Mouse (Mus musculus) embryonic facial prominence, embryonic 11.5 days (tissue): ENCODE measurements around the gene Lrrc46. TPM values are rescaled to one million over a fixed set of nuclear protein-coding genes. Genes with fewer than 3 reads are reported as not detected.

Source experiments
- ATAC-seq: fragments of 200-750 bp; cut with Nextera tagmentation; replicated peaks from 2 replicates; pipeline ENCODE4 v1.8.0; 2017; ENCODE audit warnings: low read depth; ENCODE audit not compliant: insufficient number of reproducible peaks, low FRiP score, low TSS enrichment
- DNase-seq: peaks from one replicate; pipeline ENCODE4 v3.0.0-alpha.2; 2015; ENCODE audit warnings: low spot score
- H3K27ac ChIP-seq: fragments of 300-500 bp; sonication (generic); replicated peaks from 2 replicates; pipeline ENCODE4 v1.5.1; 2014; ENCODE audit warnings: mild to moderate bottlenecking, low read depth, low read length, control low read depth
- H3K27me3 ChIP-seq: fragments of 300-500 bp; sonication (generic); 2 replicates; pipeline ENCODE4 v1.6.1; 2014; ENCODE audit warnings: mild to moderate bottlenecking, low read length, moderate library complexity, mixed read lengths; ENCODE audit not compliant: control insufficient read depth, insufficient read depth
- H3K36me3 ChIP-seq: fragments of 300-500 bp; sonication (generic); replicated peaks from 2 replicates; pipeline ENCODE4 v1.6.1; 2014; ENCODE audit warnings: low read depth, mild to moderate bottlenecking, low read length, moderate library complexity, mixed read lengths; ENCODE audit not compliant: control insufficient read depth, insufficient read depth
- H3K4me1 ChIP-seq: fragments of 300-500 bp; sonication (generic); 2 replicates; pipeline ENCODE4 v1.6.1; 2014; ENCODE audit warnings: low read length, mixed read lengths; ENCODE audit not compliant: control insufficient read depth, insufficient read depth
- H3K4me2 ChIP-seq: fragments of 300-500 bp; sonication (generic); 2 replicates; pipeline ENCODE4 v1.6.1; 2014; ENCODE audit warnings: low read depth, mild to moderate bottlenecking, control low read depth, low read length, moderate library complexity
- H3K4me3 ChIP-seq: fragments of 300-500 bp; sonication (generic); 2 replicates; pipeline ENCODE4 v1.5.1; 2014; ENCODE audit warnings: low read depth, low read length, control low read depth
- H3K9ac ChIP-seq: fragments of 300-500 bp; sonication (generic); replicated peaks from 2 replicates; pipeline ENCODE4 v1.6.1; 2014; ENCODE audit warnings: mild to moderate bottlenecking, control low read depth, low read length
- H3K9me3 ChIP-seq: fragments of 300-500 bp; sonication (generic); replicated peaks from 2 replicates; pipeline ENCODE4 v1.6.1; 2016; ENCODE audit warnings: mild to moderate bottlenecking, low read length, inconsistent platforms, mixed read lengths; ENCODE audit not compliant: control insufficient read depth
- WGBS: fragments of 180-500 bp; shearing (Covaris S2); extraction: QIAGEN DNeasy Blood & Tissue Kit; methylation state at CpG from one replicate; pipeline ENCODE4 v1.1.7; 2014; 5-methylcytosine and 5-hydroxymethylcytosine counted together
- polyA plus RNA-seq: library from polyadenylated mRNA; unstranded; fragments of >200 nt; fragmentation: Nextera tagmentation; extraction: Ambion mirVana; gene quantifications from 2 replicates; pipeline ENCODE4 v1.2.1, GENCODE M21; 2014

The Lrrc46 gene
- polyA plus RNA-seq, 1 experiment from 2014 or later = 1.1 TPM

DNA sequence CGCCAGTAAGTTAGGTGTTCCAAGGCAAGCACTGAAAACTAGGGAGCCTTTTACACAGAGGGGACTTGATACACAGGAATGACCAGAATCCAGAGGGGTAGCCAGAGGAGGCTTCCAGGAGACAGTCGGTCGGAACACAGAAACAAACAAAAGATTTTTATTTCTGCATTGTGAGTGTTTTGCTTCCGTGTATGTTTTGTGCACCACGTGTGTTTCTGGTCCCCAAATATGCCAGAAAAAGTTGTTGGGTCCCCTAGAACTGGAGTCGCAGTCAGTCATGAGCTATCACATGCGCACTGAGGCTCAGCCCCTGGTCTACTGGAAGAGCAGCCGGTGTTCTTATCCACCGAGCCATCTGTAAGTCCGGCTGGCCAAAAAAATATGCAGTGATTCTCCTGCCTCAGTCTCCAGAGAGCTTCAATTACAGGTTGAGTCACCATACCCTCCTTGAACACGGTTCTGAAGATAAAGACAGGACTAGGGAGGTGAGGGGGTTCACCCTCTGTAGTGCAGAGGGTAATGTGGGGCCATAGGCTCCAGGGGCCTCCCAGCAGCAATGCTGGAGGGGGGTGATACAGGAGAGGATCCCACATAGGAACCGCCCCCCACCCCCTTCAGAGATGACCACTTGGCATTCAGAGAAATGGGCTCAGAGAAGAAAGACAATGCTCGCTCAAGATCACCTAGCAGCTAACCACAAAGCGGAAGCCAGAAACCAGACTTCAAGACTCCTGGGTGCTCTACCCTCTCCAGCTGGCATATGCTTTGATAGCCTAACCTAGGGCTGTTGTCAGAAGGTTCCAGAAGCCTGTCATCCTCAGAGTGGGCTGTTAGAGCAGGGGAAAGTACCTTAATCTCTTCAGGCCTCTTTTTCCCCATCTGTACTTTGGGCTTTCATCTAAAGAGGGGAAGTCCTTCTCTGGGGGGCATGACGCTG lies 45.1 kb downstream of the Lrrc46 start:
- no peaks in the 10 kb centered on the region for H3K36me3 ChIP-seq
- H3K9ac ChIP-seq = no peak overlapping the region; the same call in 1 of the 2 replicates
- 73% methylated on average over 15 of the region's 15 CpGs for WGBS
- peaks cover 11% of the 10 kb centered on the region; the same call in 1 of the 2 replicates for H3K27me3 ChIP-seq
- ATAC-seq (no peak), DNase-seq (no peak)
- H3K4me1 ChIP-seq = peaks cover 3% of the 10 kb centered on the region; the same call in 1 of the 2 replicates
- no peak overlapping the region for H3K27ac ChIP-seq
- H3K4me3 ChIP-seq = no peak overlapping the region
- H3K9me3 ChIP-seq = no peaks in the 10 kb centered on the region
- no peak overlapping the region for H3K4me2 ChIP-seq

DNA sequence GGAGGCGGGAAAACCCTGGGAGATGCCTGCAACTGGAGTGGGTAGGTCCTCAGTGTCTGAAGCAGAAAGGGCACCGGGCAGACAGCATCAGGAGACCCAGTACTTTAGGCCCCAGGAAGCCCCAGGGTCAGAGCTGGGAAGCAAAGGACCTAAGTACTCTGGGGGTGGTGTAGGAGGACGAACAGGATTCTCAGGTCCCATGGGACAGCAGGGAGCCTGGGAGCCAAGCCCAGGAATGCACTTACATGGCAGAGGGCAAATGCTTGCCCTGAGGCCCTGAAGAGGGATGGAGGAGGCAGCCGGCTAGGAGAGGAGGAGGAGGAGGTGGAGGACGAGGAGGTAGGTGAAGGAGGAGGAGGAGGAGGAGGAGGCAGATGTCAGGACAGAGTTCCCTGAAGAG lies 46.2 kb downstream of the Lrrc46 start:
- Histone ChIP-seq H3K36me3 (no peaks in the 10 kb centered on the region), H3K27ac (no peak overlapping the region), H3K9ac (peak overlapping the region; percentile 22; the same call in 1 of the 2 replicates), H3K4me1 (peaks cover 3% of the 10 kb centered on the region; the same call in 1 of the 2 replicates), H3K4me2 (0 out of 2 replicates have a peak overlapping the region, but pooled peaks have one; percentile 2), H3K9me3 (no peaks in the 10 kb centered on the region), H3K4me3 (no peak overlapping the region), H3K27me3 (peaks cover 11% of the 10 kb centered on the region; the same call in 1 of the 2 replicates)
- no peak for ATAC-seq
- DNase-seq = no peak
- 13% methylated on average over 5 of the region's 5 CpGs for WGBS

DNA sequence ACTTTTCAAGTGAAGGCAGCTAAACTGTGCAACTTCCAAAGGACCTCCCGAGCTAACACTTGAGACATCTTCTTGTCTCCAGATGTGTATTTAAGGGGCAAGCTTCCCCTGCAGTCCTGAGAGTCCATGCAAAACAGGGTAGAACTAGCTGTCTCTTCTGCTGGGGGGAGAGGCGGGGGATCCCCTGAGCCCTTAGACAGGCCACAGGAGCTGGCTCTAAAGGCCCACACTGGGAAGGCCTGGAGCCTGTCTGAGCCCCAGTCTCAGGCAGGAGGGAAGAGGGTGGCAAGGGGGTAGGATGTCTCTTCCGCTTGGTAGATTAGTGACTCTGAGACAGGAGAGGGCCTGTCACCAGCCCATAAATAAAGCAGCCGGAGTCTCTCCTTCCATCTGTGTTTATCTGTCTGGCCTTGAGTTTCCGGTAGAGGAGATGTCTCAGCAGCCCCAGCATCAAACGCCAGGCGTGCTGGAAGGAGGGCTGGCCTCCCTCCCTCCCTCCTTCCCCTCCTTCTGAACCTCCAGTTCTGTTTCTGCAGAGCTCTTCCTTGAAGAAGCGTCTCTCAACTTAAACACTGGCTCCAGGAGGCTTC lies 48.4 kb downstream of the Lrrc46 start:
- Histone ChIP-seq H3K27ac (no peak overlapping the region), H3K36me3 (no peaks in the 10 kb centered on the region), H3K4me3 (no peak overlapping the region), H3K4me2 (no peak overlapping the region), H3K9me3 (no peaks in the 10 kb centered on the region), H3K27me3 (peaks cover 9% of the 10 kb centered on the region; the same call in 1 of the 2 replicates), H3K9ac (no peak overlapping the region), H3K4me1 (peaks cover 3% of the 10 kb centered on the region; the same call in 1 of the 2 replicates)
- WGBS = 29% methylated on average over 8 of the region's 8 CpGs
- DNase-seq = no peak
- no peak for ATAC-seq

GRCm38 (mm10) chr11:96991501-96991900 lies 49.7 kb downstream of the Lrrc46 start:
- ATAC-seq = no peak
- no peak for DNase-seq
- Histone ChIP-seq H3K36me3 (no peaks in the 10 kb centered on the region), H3K4me1 (no peaks in the 10 kb centered on the region; the same call in none of the 2 replicates), H3K9me3 (no peaks in the 10 kb centered on the region), H3K4me2 (no peak overlapping the region), H3K9ac (no peak overlapping the region), H3K4me3 (no peak overlapping the region), H3K27ac (no peak overlapping the region), H3K27me3 (peaks cover 1% of the 10 kb centered on the region; the same call in 1 of the 2 replicates)
- 78% methylated on average over 5 of the region's 5 CpGs for WGBS

- Histone ChIP-seq H3K36me3 (no peaks in the 10 kb centered on the region), H3K4me1 (no peaks in the 10 kb centered on the region; the same call in 1 of the 2 replicates), H3K4me2 (peak overlapping the region; percentile 41), H3K27me3 (peaks cover 2% of the 10 kb centered on the region), H3K9ac (peak overlapping the region; percentile 3), H3K4me3 (peak overlapping the region; percentile 18), H3K9me3 (no peaks in the 10 kb centered on the region), H3K27ac (no peak overlapping the region)
- 6% methylated on average over 31 of the region's 31 CpGs for WGBS
- no peak for ATAC-seq
- peak; percentile 40 for DNase-seq
Observed at GRCm38 (mm10) chr11:96987873-96988655, 53.1 kb downstream of the Lrrc46 start.

DNA sequence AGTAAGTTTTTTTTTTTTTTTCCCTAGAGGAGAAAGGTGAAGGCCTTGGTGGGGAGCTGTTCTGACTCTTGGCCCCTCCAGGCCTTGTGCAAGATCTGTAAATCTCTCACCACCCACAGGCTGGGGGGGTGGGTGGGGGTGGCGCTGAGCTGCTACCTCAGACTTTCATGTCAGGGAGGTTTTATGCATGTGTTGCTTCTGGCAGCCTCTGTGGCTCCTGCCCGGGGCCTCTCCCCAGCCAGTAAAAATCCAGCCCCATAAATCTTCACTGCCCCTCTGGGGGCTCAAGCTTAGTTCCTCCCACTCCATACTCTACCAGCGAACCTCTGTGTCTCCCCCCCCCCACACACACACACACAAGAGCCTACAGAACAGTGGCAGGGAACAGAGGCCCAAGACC lies 54.7 kb downstream of the Lrrc46 start:
- no peak overlapping the region for H3K9ac ChIP-seq
- H3K4me2 ChIP-seq = no peak overlapping the region
- 58% methylated on average over 3 of the region's 3 CpGs for WGBS
- H3K36me3 ChIP-seq = no peaks in the 10 kb centered on the region
- no peak overlapping the region for H3K4me3 ChIP-seq
- ATAC-seq (no peak), DNase-seq (no peak)
- H3K9me3 ChIP-seq = no peaks in the 10 kb centered on the region
- peaks cover 2% of the 10 kb centered on the region for H3K27me3 ChIP-seq
- H3K4me1 ChIP-seq = no peaks in the 10 kb centered on the region; the same call in 1 of the 2 replicates
- H3K27ac ChIP-seq = no peak overlapping the region

DNA sequence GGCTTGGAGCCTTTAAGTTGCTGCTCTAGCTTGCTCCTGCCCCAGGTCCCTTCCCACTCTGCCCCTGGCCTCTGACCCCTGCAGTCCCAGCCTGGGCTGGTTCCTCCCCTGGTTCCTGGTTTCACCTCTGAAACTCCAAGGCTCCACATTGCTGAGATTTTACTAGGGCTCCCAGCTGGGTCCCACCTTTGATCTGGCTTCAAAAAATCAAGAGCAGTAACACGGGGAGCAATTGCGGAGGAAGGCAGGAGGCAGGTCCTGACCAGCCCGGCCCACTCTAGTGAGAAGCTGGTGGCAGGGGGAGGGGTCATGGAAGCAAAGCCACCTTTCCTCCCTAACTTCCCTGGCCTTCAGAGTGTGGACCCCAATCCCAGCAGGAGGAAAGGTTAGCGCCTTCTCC lies 56.3 kb downstream of the Lrrc46 start:
- H3K9me3 ChIP-seq = no peaks in the 10 kb centered on the region
- no peak overlapping the region for H3K27ac ChIP-seq
- H3K27me3 ChIP-seq = peaks cover 2% of the 10 kb centered on the region
- ATAC-seq (no peak), DNase-seq (no peak)
- H3K4me2 ChIP-seq = no peak overlapping the region
- H3K4me3 ChIP-seq = no peak overlapping the region
- peak overlapping the region; percentile 1; the same call in 1 of the 2 replicates for H3K9ac ChIP-seq
- 22% methylated on average over 4 of the region's 4 CpGs for WGBS
- no peaks in the 10 kb centered on the region; the same call in 1 of the 2 replicates for H3K4me1 ChIP-seq
- H3K36me3 ChIP-seq = no peaks in the 10 kb centered on the region
